Mouse (Mus musculus) ovary, postnatal 10 days (tissue): ENCODE data around the gene Pdss2.
A peak's percentile ranks its signal among the peaks of the same experiment; 100 is the strongest.

Experiments
- DNase-seq: peaks from one replicate; pipeline ENCODE4 v3.0.0; 2022; ENCODE audit warnings: low spot score

The Pdss2 gene

DNA sequence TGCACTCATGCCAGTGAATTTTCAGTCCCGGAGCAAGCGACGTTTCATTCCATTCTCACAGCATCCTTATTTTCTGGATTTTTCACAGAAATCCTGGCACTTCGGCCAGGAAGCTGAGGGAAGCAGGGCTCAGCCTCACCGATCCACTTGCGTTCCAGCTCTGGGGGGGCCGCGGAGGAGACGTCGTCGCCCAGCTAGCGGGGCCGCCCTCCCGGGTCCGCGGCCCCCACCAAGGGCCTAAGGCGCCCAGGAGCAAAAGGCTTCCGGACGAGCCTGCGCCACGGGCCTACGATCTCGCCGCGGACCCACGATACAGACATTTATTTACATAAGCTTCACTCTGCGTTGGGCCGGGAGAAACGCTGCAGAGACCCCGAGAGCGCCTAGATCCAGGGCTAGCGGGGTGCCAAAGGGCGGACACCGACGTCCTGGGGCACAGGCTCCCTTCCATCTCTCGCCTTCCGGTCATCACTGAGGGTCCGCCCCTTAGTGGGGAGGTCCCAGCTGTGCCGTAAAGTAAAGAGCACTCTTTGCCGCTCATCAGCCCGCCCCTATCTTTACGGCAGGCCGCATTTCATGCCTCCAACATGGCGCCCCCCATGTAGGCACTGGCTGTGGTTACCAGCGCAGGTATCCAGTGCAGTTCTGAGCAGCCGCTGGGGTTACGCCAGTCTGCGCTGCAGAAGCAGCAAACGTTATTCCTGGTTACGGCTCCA lies at the start of gene Pdss2:
TSS of gene Pdss2 (plus strand) at position 577 of the 716 bp plus-strand sequence.
- DNase-seq: peak; percentile 81

DNA sequence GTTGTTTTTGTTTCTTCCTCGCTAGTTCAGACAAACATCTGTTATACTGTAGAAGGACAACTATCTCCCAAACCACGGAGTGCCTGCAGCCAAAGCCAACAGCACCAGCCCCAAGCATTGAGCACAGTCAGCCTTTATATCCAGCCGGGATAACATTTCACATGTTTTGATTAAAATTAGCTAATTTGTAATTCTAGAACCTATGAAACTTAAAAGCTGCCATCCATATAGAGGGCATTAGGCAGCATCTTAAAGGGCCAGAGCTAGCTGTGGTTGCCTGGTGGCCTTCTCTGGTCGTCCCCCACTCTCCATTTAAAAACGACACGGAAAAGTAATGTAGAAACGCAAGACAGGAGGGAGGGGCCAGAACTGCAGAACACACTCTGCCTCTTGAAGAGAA lies 49.2 kb upstream of the Pdss2 start:
- DNase-seq: no peak

DNA sequence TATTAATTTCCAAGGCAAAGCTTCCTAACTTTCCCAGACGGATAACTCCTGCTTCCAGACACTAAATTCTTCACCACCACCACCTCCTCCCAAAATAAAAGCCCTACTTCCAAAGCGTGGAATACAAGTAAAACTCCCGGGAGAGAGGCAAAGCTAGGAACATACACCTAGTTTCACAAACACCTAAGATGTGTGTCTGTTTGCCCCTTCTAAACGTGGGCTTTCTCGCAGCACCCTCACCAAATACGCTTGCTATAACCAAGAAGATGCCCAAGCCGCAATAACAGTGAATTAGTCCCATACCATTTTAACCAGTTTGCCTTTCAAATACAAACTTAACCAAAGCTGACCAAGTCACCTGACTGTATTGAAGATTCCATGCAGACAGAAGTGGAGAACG lies 48.7 kb upstream of the Pdss2 start:
- DNase-seq: no peak

DNA sequence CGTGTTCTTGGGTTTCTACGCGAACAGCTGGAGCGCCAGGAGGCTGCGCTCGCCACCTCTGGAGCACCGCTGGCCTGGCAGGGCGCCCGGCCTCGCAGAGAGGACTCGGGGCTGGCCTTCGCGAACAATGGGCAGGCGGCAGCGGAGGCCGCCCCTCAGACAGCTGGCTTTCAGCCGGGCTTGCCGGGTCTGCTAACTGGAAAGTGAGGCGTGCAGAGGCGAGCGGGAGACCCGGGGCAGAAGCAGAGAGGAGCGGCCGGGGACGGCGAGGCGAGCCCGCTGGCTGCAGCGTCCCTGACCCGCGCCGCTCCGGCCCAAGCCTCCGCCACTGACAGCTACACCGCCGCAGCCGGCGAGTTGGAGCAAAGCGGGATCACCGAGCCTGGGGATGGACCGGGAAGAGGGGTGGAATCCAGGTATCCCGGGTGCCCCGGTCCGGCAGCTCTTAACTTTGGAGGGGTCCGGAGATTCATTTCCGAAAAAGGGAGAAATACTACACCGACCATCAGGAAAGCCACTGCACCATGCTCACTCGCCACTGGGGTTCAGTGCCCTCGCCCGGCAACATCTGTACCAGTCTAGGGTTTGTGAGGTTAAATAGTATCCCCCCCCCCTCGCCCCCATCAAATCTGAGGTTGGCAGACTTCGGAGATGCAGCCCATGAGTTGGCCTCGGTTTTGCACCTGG lies 48.0 kb upstream of the Pdss2 start:
- DNase-seq: peak; percentile 46

DNA sequence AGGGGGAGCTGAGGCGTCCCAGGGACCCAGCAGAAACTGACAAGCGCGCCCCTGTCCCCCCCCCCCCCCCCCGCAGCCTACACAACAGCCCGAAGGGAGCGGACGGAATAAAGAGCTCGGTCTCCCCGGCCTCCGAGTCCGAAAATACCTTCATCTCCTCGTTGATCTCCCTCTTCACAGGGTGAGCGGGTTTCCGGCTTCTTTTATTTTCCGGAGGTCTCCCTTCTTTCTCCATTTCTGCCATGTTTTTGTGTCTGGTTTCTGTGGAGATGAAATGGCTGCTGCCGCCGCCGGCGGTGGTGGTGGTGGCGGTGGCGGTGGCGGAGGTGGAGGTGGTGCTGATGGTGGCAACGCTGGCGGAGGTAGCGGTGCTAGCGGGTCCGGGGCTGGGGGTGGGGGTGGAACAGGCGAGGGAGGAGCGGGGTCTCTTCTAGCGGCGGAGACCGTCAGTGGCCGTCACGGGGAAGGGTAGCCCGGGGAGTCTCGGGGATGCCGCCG lies 47.4 kb upstream of the Pdss2 start:
- DNase-seq: no peak

DNA sequence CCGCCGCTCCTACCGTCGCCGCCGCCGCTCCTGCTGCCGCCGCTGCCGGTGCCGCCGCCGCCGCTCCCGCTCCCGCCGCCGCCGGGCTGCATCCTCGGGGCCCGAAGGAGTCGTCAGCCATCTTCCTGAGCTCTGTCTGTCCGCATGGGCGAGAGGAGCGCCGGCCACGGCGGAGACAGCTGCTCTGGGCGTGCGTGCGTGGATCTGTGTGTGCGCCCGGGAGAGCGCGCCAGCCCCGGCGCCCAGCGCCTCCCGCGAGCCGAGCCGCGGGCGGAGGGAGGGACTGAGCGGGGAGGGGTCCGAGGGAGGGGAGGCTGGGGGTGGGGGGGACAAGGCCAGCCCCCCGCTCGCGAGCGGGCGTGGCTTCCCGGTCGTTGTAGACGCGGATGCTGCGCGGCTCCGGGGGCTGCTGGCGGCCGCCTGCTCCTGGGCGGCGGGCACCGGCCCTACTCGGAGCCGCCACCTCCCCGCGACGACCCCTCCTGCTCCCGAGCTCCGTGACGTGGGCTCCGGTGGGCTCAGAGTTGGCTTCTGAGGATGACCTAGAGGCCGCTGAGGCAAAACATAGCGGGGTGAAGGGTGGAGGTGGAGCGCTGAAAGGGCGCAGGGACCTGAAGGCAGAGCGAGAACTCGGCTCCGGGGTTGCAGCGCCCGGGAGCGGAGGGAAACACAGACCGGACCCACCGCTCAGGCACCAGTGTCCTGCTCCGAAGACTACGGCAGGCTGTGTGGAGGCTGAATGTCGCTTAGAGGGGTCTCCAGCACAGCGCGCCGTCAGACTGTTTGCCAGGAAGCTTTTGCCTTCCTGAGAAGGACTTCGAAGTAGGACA lies 46.7 kb upstream of the Pdss2 start, which contains the start of the genes Sobp and 9030612E09Rik:
TSS of gene Sobp (minus strand) at position 205 of the 830 bp plus-strand sequence.
TSS of gene 9030612E09Rik (plus strand) at position 379 of the 830 bp plus-strand sequence.
- DNase-seq: no peak

DNA sequence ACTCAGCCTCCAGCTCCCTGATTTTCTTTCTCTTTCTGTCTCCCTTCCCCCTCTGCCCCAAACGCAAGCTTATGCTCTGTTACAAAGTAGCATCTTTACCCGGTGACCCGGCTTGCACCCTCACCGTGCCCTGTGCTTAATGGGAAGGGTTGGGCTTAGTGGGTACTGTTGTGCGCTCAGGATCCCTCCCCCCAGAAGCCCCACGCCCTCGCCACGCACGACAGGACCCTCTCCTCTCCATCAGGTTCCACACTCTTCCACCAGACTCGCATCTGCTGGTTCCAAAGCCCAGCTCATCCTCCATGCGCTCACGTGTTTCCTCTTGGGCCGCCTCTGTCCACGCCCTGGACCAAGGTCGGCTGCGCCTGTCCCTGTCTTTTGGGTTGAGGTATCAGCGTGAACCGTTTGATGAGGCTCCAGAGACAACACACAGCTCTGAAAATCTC lies 46.1 kb upstream of the Pdss2 start:
- no peak for DNase-seq

DNA sequence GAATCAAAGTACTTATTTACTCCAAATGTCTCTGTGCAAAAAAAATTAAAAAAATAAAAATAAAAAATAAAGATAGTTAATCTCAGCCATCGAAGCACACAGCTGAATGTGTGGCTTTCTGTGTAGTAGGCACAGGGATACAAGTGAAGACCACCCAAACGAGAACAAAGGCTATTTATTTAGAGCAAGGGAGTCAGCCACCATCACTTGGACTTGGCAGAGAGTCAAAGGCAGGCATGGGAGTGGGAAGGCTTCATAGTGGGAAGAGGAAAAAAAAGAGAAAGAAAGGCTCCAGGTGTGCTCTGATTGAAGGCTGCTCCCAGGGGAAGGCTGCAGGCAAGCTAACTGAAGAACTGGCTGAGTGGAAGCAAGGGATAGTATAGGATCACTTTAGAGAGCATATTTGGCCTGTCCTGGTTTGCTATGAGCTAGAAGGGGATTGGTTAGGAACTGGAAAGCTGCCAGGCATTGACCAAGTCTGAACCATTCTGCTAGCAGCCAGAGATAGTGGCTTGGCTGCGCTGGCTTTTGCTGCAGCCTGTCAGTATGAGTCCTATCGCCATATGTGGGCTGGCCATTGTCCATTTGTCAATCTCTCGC lies 40.9 kb upstream of the Pdss2 start:
- DNase-seq: no peak

DNA sequence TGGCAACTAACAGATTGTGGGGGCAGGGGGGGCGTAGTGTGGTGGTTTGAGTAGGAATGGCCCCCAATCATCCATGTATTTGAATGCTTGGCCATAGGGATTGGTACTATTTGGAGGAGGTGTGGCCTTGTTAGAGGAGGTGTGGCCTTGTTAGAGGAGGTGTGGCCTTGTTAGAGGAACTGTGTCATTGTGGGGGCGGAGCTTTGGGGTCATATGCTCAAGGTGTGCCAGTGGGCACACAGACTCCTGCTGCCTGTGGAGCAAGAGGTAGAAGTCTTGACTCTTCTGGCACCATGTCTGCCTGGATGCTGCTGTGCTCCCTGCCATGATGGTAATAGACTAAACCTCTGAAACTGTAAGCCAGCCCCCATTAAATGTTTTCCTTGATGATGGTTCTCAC lies 21.1 kb upstream of the Pdss2 start:
- no peak for DNase-seq

DNA sequence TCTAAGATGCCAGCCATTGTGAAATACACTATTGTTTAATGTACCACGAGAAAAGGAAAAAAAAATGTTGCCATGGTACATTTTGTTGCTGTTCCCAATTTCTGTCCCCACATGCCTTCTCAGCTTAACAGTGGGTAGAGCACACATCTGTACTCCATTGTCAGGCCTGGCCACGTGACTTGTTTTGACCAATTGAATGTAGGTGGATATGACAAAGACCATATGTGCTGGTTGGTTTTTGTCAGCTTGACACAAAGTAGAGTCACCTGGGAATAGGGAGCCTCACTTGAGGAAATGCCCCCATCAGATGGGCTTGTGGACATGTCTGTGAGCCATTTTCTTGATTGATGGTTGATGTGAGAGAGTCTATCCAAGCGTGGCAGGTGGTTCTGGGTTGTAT lies 17.4 kb upstream of the Pdss2 start:
- DNase-seq: no peak

DNA sequence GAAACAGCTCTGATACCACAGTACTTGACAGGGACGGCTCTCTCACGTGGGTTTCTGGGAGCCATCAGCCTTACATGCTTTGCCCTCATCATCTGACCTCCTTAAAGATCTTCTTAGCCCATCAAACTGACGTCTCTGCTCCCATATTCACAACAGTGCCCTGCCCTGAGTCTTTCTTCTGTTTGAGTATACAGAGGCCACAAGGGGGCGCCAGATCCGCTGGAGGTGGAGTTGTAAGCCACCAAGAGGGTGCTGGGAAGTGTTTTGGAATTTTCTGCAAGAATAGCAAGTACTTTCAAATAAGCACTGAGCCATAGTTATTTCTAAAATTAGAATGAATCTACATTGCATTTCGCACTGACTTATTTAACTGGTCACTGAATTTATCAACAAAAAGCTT lies 9.4 kb upstream of the Pdss2 start:
- DNase-seq: no peak

DNA sequence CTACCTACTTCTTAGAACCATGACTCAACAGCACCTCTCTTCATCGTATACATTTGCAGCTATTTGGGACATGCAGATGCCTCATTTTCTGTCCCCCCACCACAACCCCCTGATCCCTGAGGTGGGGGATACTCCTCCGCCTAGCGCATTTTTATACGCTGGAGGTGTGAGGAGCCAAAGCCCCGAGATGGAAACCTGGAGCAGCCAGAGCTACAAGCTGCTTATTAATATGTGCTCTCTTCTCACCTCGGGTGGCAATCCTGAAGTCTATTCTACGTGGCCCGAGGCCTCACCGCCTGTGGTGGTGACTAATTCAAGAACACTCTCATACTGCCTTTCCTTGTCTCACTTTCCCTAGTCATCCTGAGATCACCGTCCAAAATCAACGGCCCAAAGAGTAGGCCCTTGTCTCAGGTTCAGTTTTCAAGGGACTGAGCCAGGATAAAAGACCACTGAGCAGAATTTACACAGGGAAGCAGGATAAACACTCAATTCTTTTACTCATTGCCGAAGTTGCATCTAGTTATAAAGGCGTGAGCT lies 3.9 kb upstream of the Pdss2 start:
- no peak for DNase-seq

DNA sequence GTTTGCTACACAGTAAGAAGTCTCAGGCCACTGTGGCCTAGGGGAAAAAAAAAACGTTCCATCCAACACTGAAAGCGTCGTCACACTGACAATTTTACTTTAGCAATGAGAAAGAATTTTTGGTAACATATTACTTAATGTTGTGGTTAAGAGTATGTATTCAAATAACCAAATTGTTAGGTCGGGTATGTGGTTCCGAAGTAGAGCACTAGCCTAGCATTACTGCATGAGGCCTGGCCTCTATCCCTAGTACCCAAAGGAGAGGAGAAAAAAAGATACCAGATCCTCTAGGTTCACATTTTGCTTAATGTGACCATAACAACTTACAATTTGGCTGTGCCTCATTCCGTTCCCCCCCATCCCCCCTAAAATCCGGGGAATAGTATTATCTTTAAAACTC lies 807 bp upstream of the Pdss2 start:
- peak; percentile 1 for DNase-seq

DNA sequence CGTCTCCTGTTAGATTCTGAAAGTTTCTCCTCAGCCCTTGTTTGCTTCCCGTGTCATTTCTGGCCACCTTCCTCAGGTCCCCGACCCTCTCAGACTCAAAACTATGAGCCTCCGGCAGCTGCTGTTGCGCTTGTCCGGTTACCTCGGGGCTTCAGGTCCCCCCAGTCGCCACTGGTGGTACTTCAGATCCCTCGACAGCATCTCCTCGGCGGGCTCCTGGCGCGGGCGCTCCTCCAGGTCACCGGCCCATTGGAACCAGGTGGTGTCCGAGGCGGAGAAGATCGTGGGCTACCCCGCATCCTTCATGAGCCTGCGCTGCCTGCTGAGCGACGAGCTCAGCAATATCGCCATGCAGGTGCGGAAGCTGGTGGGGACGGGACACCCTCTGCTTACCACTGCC lies 373 bp downstream of the Pdss2 start:
- no peak for DNase-seq

DNA sequence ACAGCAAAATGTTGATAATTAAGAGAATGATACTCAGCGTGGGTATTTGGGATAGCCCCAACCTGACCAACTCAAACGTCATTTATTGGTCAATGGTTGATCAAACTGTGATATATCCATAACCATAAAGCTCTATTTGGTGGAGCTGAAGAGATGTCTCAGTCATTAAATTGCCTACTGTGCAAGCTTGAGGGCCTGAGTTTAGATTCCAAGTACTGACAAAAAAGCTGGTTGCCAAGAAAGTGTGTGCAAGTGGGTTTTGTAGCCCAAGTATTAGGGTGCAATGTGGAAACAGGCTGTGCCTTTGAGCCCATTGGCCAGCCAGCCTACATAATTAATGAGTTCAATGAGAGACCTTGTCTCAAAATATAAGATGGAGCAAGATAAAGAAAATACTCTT lies 2.1 kb downstream of the Pdss2 start:
- no peak for DNase-seq

DNA sequence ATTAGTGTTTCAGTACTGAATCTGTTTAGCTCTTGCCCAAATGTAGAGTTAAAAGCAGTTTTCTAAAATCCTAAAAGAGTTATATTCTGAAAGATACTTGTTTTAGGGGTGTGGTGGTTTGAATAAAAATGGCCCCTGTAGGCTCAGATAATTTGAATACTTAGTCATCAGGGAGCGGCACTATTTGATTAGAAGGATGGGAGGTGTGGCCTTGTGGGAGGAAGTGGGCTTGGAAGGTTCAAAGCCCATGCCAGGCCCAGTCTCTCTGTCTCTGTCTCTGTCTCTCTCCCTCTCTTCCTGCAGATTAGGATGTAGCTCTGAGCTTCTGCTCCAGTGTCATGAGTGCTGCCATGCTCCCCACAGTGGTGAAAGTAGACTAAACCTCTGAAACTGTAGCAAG lies 5.1 kb downstream of the Pdss2 start:
- no peak for DNase-seq

DNA sequence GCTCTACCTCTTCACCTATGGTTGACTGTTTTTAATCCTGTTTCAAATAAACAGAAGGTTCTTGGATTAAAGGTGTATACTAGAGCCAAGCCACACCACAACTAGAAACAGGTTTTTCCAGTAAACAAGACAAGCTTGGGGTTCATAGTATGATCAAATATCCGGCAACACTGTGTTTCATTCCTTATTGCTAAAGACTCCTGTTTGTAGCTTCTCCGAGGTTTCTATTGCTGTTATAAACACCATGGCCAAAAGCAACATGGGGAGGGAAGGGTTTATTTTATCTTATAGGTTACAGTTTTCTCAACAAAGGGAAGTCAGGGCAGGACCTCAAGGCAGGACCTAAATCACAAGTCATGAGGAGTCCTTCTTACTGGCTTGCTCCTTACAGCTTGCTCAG lies 8.0 kb downstream of the Pdss2 start:
- no peak for DNase-seq

DNA sequence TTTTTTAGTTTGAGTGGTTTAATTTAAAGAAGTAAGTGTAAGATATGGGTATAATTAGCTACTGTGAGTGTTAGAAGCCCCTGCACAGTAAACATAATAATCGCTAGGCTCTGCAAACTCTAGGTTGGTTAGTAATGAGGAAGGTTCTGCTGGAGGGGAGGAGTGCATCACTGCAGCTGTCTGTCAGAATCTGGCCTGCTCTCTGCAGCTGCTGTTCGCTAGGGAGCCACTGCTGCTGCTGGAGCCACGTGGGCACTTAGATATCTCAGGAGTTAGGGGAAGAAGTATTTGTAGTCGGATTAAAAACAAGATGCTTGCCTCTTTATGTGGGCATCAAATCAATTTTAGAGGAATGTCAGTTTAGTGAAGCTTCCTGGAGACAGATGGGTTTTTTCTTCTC lies 13.2 kb downstream of the Pdss2 start:
- no peak for DNase-seq

DNA sequence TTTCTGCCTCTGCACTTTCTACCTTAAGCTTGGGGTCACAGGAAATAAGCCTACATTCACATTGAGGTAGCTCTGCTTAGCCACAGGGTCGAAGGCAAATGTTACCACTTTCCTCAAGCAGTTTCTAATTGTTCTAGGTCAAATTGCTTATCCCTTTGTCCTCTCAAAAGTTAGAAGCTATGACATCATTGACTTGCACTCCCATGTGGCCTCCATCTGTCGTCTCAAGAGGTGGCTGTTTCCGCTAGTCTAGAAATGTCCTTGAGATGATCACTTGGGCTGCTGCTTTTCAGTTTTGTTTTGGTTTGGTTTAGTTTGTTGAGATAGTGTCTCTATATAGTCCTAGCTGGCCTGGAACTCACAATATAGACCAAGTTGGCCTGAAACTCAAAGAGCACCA lies 13.7 kb downstream of the Pdss2 start:
- DNase-seq: no peak

DNA sequence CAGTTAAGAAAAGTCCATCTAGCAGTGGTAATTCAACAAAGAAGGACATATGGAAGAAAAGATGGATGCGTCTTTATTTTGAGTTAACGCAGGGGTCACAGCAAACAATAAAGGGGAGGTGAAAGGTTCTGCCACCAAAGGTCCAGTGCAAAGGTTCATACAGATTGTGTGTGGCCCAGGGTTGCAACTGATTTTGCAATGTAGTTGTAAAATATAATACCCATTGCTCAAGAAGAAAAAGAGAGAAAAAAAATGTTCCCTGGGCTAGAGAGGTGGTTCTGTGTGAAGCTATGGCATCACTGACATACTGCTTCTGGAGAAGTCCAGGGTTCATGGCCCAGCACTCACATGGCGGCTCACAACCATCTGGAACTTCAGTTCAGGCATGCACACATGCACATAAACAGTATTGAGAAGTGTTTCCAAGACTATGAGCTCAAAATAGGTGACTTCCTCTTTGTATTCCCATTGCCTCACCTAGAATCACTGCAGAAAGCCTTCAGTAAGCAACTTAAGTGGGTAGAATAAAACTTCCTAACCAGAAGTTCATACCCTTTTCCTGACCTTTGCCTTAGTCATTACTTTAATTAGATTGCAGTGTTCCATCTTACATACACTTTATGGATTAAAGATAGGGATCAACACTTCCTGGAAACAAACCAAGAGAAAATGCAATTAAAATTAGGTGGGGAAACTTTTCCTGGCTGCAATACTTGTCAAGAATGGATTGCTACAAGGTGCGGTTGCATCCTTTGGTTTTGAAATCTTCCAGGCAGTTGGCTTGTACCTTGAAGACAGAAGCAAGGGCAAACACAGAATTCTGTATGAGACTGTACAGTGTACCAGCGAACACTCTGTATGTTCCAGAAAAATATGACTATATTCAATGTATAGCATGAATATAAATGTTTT lies 14.7 kb downstream of the Pdss2 start:
- DNase-seq: no peak

DNA sequence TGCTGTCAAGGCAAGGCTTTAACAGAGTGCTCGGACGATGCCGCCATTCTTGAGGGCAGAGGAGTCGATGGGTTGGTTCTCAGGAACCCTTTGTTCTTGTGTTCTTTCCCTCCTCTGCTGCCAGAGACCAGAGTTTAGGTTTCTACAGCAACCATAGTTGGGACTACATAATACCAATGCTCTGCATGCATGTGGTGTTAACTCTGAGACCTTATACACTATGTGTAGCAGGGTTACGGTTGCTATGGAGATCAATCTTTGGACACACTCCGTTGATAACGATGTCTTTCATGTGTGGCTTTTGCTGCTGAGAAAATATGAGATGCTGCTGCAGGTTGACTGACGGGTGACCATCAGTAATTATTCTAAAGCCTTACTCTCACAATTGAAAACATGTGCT lies 20.9 kb downstream of the Pdss2 start:
- DNase-seq: no peak
